Mouse (Mus musculus) heart, embryonic 11.5 days (tissue): ENCODE measurements at regions not wholly inside any gene's neighbourhood (a gene's known extent, or its start where the extent isn't known, plus 50 kb on each side); places are given as distances from the start of the nearest gene placed in this dataset.

Experiments used
- ATAC-seq: fragments of 200-750 bp; cut with Nextera tagmentation; replicated peaks from 2 replicates; pipeline ENCODE4 v1.8.0; 2017; ENCODE audit warnings: moderate library complexity; ENCODE audit not compliant: insufficient number of reproducible peaks, low FRiP score, low TSS enrichment
- H3K27ac ChIP-seq: fragments of 300-500 bp; sonication (generic); 2 replicates; pipeline ENCODE4 v1.5.1; 2014; ENCODE audit warnings: mild to moderate bottlenecking, low read depth, low read length
- H3K27me3 ChIP-seq: fragments of 300-500 bp; sonication (generic); 2 replicates; pipeline ENCODE4 v1.6.1; 2014; ENCODE audit warnings: mild to moderate bottlenecking, low read length, mixed read lengths; ENCODE audit not compliant: control insufficient read depth, insufficient read depth
- H3K36me3 ChIP-seq: fragments of 300-500 bp; sonication (generic); 2 replicates; pipeline ENCODE4 v1.6.1; 2014; ENCODE audit warnings: mild to moderate bottlenecking, low read length, moderate library complexity, mixed read lengths; ENCODE audit not compliant: control insufficient read depth, insufficient read depth
- H3K4me1 ChIP-seq: fragments of 300-500 bp; sonication (generic); 2 replicates; pipeline ENCODE4 v1.6.1; 2014; ENCODE audit warnings: low read length; ENCODE audit not compliant: control insufficient read depth, insufficient read depth
- H3K4me2 ChIP-seq: fragments of 300-500 bp; sonication (generic); 2 replicates; pipeline ENCODE4 v1.6.1; 2014; ENCODE audit warnings: mild to moderate bottlenecking, moderate library complexity
- H3K4me3 ChIP-seq: fragments of 300-500 bp; sonication (generic); 2 replicates; pipeline ENCODE4 v1.5.1; 2014; ENCODE audit warnings: low read depth, low read length
- H3K9ac ChIP-seq: fragments of 300-500 bp; sonication (generic); 2 replicates; pipeline ENCODE4 v1.6.1; 2014; ENCODE audit warnings: mild to moderate bottlenecking, low read depth, low read length, moderate library complexity
- H3K9me3 ChIP-seq: fragments of 300-500 bp; sonication (generic); replicated peaks from 2 replicates; pipeline ENCODE4 v1.6.1; 2016; ENCODE audit warnings: low read length; ENCODE audit not compliant: control insufficient read depth
- WGBS: fragments of 180-500 bp; shearing (Covaris S2); extraction: QIAGEN DNeasy Blood & Tissue Kit; methylation state at CpG from one replicate; pipeline ENCODE4 v1.1.7; 2014; ENCODE audit not compliant: insufficient replicate concordance; 5-methylcytosine and 5-hydroxymethylcytosine counted together

DNA sequence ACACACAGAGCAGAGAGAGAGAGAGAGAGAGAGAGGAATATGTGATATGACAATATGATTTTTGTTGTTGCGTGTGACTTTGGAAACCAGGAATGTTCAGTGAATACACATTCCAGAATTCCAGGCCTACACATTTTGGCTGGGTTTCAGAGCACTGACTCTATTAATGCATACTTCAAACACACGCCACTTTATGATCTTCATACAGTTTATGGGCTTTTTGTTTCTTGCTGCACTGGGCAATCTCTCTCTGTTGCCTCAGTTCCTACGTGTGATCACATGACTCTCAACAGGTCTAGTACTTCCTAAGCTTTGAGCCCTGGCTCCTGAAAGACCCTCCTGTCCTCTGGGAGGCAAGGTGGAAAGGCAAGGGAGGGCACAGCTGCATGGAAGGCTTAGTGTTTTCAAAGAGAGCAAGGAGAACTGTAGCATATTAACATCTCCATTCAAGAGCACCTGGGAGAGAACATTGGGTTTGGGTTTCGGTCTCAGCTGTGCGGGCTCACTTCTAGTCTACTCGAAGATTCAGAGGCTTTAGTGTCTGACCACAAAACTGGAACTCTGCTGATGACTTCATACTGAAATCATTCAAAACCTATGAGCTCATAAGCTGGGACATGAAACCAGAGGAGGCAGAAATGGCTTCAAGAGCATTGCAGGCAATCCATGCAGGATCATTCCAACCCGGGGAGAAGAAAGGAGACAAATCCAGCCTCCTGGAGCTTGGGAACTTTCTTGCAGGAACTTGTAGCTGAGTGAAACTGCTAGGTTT, 87.9 kb upstream of the C1qtnf3 start:
- WGBS: 84% methylated on average over 7 of the region's 7 CpGs
- no peak for ATAC-seq

DNA sequence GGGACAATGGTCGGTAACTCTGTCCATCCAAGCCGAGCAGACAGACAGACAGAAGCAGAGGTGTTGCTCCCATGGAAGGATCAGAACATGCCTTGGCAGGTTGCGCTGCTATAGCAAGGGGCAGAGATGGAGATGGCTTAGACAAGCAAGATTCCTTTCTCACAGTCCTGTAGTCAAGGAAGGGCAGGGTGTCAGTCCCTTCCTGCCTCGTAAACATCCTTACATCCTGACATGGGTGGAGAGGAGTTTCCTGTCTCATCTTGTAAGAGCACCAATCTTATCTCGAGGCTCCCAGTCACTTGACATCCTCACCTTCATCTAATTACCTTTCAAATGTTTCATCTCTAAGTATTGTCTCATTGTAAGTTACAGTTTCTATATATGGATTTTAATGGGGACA, 87.0 kb upstream of the C1qtnf3 start:
- Histone ChIP-seq H3K9ac (no peak overlapping the region), H3K27me3 (no peaks in the 10 kb centered on the region), H3K4me2 (no peak overlapping the region), H3K4me3 (no peak overlapping the region), H3K4me1 (peaks cover 7% of the 10 kb centered on the region), H3K27ac (no peak overlapping the region), H3K9me3 (no peaks in the 10 kb centered on the region), H3K36me3 (no peaks in the 10 kb centered on the region)
- 56% methylated on average over 5 of the region's 5 CpGs for WGBS
- ATAC-seq: no peak

More for the DNA sequence above, 87.9 kb upstream of the C1qtnf3 start:
- Histone ChIP-seq H3K4me1 (peaks cover 3% of the 10 kb centered on the region), H3K36me3 (no peaks in the 10 kb centered on the region), H3K27ac (no peak overlapping the region), H3K4me3 (no peak overlapping the region), H3K27me3 (no peaks in the 10 kb centered on the region), H3K9me3 (no peaks in the 10 kb centered on the region), H3K4me2 (no peak overlapping the region), H3K9ac (no peak overlapping the region)

DNA sequence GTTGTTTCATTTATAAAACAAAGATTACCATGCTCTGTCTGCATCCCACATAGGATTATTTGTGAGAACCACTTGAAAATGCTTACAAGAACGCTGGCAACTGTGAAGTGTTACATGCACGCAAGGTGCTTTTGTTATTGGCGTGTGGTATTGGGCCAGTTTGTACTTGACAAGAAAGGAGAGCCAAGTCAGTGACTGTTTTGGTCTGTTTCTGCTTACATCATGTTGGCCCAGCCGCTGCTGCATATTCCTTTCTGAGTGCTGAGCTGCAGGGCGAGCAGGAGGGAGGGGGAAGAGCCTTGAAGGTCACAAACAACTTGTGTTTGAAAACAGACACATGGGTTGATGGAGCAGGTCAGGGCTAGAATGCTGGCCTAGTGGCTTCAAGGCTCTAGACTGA, 85.3 kb upstream of the C1qtnf3 start:
- no peak for ATAC-seq
- peaks cover 7% of the 10 kb centered on the region for H3K4me1 ChIP-seq
- no peak overlapping the region for H3K4me2 ChIP-seq
- WGBS: 75% methylated on average over 5 of the region's 5 CpGs
- no peaks in the 10 kb centered on the region for H3K27me3 ChIP-seq
- no peaks in the 10 kb centered on the region for H3K36me3 ChIP-seq
- no peak overlapping the region for H3K27ac ChIP-seq
- no peak overlapping the region for H3K9ac ChIP-seq
- no peaks in the 10 kb centered on the region for H3K9me3 ChIP-seq
- H3K4me3 ChIP-seq: no peak overlapping the region

DNA sequence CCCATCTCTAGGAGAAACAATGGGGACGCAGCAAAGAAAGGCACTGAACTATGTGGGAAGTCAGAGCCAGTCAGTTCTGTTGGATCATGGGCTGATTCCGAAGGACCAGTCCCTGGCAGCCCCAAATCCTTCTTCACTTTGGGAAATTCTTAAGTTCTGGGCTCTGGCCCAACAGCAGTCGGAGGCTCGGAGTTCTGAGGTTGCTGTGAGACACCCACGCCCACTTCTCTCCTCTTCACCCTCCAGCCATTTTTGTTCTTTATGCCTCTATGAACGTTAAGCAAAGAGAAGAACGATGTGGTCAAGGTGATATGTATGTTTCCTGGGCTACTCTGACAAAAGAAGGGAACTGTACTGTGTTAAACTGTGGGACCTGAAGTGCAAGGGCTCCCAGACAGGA, 84.0 kb upstream of the C1qtnf3 start:
- Histone ChIP-seq H3K9ac (no peak overlapping the region), H3K4me3 (no peak overlapping the region), H3K27ac (no peak overlapping the region), H3K9me3 (no peaks in the 10 kb centered on the region), H3K27me3 (no peaks in the 10 kb centered on the region), H3K4me2 (no peak overlapping the region), H3K36me3 (no peaks in the 10 kb centered on the region), H3K4me1 (peaks cover 7% of the 10 kb centered on the region)
- 86% methylated on average over 7 of the region's 7 CpGs for WGBS
- no peak for ATAC-seq

DNA sequence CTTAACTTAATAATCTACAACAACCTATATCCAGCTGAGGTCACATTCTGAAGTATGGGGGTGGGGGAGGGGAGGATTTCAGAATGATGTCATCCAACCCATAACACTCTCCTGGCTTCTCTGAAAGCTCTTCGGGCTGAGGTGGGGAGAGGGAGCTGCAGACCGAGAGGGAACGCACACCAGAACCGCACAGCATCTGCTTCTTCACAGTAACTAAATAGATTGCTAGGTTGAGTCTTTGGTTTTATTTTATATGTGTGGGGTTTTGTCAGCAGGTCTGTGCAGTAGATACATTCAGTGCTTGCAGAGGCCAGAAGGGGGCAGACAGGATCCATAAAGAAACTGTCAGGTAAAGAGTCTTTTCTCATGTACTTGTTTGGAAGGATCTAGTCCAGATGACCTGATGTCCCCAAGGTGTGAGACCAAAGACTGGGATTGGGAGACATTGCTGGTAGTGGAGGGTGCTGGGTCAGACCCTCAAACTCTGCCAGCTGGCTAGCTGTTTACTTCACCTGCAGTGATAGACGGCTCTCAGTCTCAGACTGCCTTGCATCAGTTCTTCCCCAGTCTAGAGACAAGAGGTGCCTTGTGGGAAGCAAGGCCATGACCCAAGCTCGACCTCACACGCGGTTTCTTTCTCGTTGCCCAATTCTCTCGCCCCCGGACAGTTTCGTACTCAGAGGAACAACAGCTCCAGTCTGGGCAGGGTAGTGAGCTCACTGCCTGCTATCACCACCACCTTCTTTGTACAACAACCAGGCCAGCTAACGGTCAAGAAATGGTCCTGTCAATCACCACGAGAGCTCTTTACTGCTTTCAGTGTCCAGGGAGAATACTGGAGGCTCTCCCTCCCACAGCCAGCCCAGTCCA, 83.2 kb upstream of the C1qtnf3 start:
- Histone ChIP-seq H3K4me3 (no peak overlapping the region), H3K4me2 (no peak overlapping the region; the same call in 1 of the 2 replicates), H3K9ac (0 out of 2 replicates have a peak overlapping the region, but pooled peaks have one; percentile 52), H3K4me1 (peaks cover 7% of the 10 kb centered on the region), H3K36me3 (no peaks in the 10 kb centered on the region), H3K27me3 (no peaks in the 10 kb centered on the region), H3K27ac (no peak overlapping the region), H3K9me3 (no peaks in the 10 kb centered on the region)
- WGBS: 32% methylated on average over 14 of the region's 14 CpGs
- peak; percentile 10; the same call in 1 of the 2 replicates for ATAC-seq

DNA sequence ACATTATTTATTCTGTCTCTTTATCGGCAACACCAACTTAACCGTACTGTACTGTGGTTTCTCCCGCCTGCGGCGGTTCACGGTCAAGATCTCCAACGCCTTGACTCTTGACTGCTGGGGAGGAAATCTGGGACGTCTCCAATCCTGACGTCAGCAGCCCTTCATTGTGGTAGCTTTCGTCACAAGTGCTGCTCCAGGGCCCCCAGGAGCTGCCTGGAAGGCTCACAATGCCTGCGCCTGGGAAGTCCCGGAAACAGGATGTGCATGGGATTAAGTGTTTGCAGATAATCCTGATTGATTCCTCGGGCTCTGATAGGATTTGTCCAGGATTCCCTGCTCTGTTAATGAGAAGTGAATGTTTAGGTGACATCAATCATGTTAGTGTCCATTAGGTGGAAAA, 82.3 kb upstream of the C1qtnf3 start:
- Histone ChIP-seq H3K9ac (no peak overlapping the region), H3K4me1 (peaks cover 7% of the 10 kb centered on the region), H3K36me3 (no peaks in the 10 kb centered on the region), H3K27me3 (no peaks in the 10 kb centered on the region), H3K4me3 (no peak overlapping the region), H3K9me3 (no peaks in the 10 kb centered on the region), H3K4me2 (0 out of 2 replicates have a peak overlapping the region, but pooled peaks have one; percentile 14), H3K27ac (no peak overlapping the region)
- 35% methylated on average over 13 of the region's 13 CpGs for WGBS
- ATAC-seq: no peak

DNA sequence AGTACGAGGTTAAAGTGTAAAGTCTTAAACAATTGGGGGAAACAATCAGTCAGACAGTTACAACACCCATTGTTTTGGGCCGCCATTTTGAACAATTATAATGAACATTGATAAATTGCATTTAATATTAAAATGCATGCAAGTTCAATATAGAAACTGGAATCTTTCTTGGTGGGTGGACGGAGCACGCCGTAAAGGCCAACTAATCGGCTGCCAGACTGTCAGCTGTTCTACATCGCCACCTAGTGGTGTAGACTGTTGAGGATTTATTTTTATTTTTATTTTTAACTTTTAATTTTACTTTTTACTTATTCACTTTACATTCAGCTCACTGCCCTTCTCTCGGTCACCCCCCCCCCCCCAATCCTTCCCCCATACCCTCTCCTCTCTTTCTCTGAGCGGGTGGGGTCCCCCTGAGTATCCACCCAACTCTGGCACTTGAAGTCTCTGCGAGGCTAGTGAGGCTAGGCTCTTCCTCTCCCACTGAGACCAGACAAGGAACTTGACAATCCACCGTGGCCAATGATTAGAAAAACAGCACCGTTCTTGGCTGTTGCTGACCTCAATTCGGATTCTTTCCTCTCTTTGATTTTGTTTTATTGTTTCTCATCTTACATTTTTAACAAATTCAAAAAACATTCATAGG, 79.7 kb upstream of the C1qtnf3 start:
- no peak for ATAC-seq
- H3K9ac ChIP-seq: no peak overlapping the region
- no peak overlapping the region for H3K27ac ChIP-seq
- no peaks in the 10 kb centered on the region for H3K9me3 ChIP-seq
- H3K4me1 ChIP-seq: peaks cover 7% of the 10 kb centered on the region
- no peak overlapping the region for H3K4me3 ChIP-seq
- no peaks in the 10 kb centered on the region for H3K27me3 ChIP-seq
- no peaks in the 10 kb centered on the region for H3K36me3 ChIP-seq
- 21% methylated on average over 12 of the region's 13 CpGs for WGBS
- H3K4me2 ChIP-seq: no peak overlapping the region

DNA sequence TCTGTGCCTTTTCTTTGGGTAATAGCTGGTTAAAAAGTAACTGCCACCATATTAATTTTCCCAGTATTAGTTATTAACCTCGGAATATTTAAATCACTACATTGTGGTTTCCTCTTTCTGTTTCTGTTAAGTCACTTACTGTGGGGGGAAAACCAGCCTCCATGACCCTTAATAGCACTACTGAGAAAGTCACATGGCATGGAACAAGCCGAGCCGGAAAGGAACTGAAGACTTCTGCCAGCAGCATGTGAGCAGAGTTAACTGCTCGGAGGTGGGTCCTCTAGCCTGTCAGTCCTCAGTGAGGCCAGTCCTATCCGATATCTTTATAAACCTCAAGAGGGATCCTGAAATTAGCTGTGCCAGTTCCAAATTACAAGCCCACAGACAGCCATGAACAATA, 75.8 kb upstream of the C1qtnf3 start:
- H3K27me3 ChIP-seq: no peaks in the 10 kb centered on the region
- no peaks in the 10 kb centered on the region for H3K4me1 ChIP-seq
- no peak overlapping the region for H3K4me3 ChIP-seq
- no peak overlapping the region for H3K27ac ChIP-seq
- no peak overlapping the region for H3K4me2 ChIP-seq
- no peak for ATAC-seq
- 74% methylated on average over 5 of the region's 5 CpGs for WGBS
- H3K9me3 ChIP-seq: no peaks in the 10 kb centered on the region
- no peaks in the 10 kb centered on the region for H3K36me3 ChIP-seq
- H3K9ac ChIP-seq: no peak overlapping the region
